Mouse (Mus musculus) liver, postnatal 0 days (tissue): ENCODE results near the gene Zfp219.

Experiments used
- CTCF ChIP-seq: sonication (generic); IDR thresholded peaks from 2 replicates; pipeline ENCODE4 v1.5.1; 2016; ENCODE audit warnings: antibody characterized with exemption, low read depth
- EP300 ChIP-seq: IDR thresholded peaks from 2 replicates; pipeline ENCODE4 v1.6.1; 2016; ENCODE audit warnings: antibody characterized with exemption, low read depth, mild to moderate bottlenecking

DNA sequence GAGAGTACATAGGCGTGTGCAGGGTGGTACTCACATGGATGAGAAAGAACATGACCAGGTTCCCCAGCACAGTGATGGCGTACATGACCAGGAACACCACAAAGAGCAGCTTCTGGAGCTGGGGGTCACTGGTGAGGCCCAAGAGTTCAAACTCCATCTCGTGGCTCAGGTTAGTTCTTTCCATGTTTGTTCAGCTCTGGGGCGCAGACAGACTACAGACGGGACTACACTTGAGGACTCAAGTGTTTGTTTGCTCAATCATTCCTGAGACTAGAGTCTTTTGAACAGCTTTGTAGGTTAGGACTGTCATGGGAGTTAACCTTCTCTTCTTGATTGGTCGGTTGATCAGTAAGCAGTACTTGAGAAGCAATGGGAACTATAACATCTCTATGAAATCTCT lies 15.4 kb upstream of the Zfp219 start:
- TF ChIP-seq CTCF: no peak
- no peak for TF ChIP-seq EP300
